Mouse (Mus musculus) cerebellum, adult (tissue): ENCODE data around the gene Tsga8.

ENCODE experiments used
- ATAC-seq: cut with Nextera tagmentation; 2 replicates; pipeline ENCODE4 v1.9.2; 2017; ENCODE audit warnings: mild to moderate bottlenecking, moderate library complexity, mixed read lengths; ENCODE audit not compliant: insufficient number of reproducible peaks, low FRiP score, low TSS enrichment

Tsga8 gene

GRCm38 (mm10) chrX:83487598-83487997, at the start of gene Tsga8:
Gene Tsga8 (minus strand): TSS chrX:83487924.
- ATAC-seq, result no peak
